1 mouse cellular context compared by ENCODE assay signal in the genomic region with DNA sequence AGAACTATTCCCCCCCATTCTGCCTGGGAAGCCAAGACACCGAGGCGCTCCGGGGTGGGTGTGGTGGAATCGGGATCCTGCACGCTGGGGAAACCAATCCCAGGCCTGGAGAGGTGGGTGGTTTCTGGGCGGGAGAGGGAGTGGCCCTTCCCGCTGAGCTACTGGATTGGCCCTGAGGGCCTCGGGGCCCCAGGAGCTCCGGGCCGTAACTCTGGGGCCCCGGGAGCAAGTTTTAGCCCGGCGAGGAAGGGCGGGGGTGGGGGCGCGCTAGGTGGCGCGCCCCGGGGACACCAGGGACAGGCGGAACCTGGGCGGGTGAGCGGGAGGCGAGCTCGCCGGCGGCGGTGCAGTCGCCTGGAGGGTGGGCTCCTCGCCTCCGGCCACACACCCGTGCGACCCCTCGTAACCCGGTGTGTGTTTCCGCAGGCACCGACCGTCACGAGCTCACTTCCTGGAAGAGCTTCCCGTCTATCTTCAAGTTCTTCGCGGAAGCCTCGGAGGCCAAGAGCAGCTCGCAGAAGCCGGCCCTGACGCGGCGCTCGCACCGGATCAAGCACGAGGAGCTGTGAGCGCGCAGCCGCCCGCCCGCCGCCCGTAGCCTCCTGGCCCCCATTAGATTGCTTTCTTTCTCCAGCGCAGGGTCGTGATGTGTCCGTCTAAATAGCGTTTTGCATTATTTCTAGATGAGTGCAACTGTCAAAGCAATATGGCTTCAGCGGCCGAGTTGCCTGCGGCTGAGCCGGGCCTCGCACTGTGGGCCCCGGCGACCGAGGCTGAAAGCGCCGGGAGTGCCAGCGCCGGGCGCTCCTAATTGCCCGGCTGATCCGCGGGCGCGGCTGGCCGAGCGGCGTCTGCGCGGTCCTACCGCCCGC.
TF ChIP-seq lines count a peak whose summit lies in the region.

No protein-coding gene starts in this region.

TF ChIP-seq in CH12.LX, 34 proteins besides CTCF, POLR2A, EP300 and RAD21 (continued from another document):
- no peak for TF ChIP-seq SMC3 (IDR thresholded peaks at IDR 0.05; ENCODE audit: low read depth, low read length)
- TF ChIP-seq ZC3H11A (IDR thresholded peaks at IDR 0.05; ENCODE audit: low read depth, low read length), result no peak
- TF ChIP-seq IRF4 (IDR thresholded peaks at IDR 0.05; ENCODE audit: low read depth, low read length), result no peak
- no peak for TF ChIP-seq NRF1 (IDR thresholded peaks at IDR 0.05; ENCODE audit: low read depth, low read length)
- TF ChIP-seq E2F4 (IDR thresholded peaks at IDR 0.05; ENCODE audit: insufficient replicate concordance, low read depth, low read length), result no peak
- no peak for TF ChIP-seq JUND (conservative IDR thresholded peaks at IDR 0.05; ENCODE audit: low read depth, low read length)
- peak; percentile 79 for TF ChIP-seq UBTF (IDR thresholded peaks at IDR 0.05; ENCODE audit: low read depth, low read length)
- no peak for TF ChIP-seq GABPA (IDR thresholded peaks at IDR 0.05; ENCODE audit: insufficient replicate concordance, low read depth, low read length)
- TF ChIP-seq NELFE (IDR thresholded peaks at IDR 0.05; ENCODE audit: low read depth, low read length), result no peak
- TF ChIP-seq TCF12 (IDR thresholded peaks at IDR 0.05; ENCODE audit: low read depth, low read length), result no peak
- TF ChIP-seq PAX5 (IDR thresholded peaks at IDR 0.05; ENCODE audit: low read length), result no peak
- TF ChIP-seq CHD2 (IDR thresholded peaks at IDR 0.05; ENCODE audit: low read length), result no peak
- no peak for TF ChIP-seq ZKSCAN1 (IDR thresholded peaks at IDR 0.05; ENCODE audit: borderline replicate concordance, low read depth, low read length)
- 0 out of 2 replicates have a peak, but pooled peaks have one; percentile 8 for TF ChIP-seq BHLHE40 (IDR thresholded peaks at IDR 0.05; ENCODE audit: low read depth, low read length)
- no peak for TF ChIP-seq ETS1 (conservative IDR thresholded peaks at IDR 0.05; ENCODE audit: low read depth, low read length)
- no peak for TF ChIP-seq POLR2AphosphoS2 (IDR thresholded peaks at IDR 0.05; ENCODE audit: low read depth, low read length)
- no peak for TF ChIP-seq KAT2A (IDR thresholded peaks at IDR 0.05; ENCODE audit: insufficient replicate concordance, low read length)
- TF ChIP-seq CHD1 (IDR thresholded peaks at IDR 0.05; ENCODE audit: low read depth, low read length), result no peak
- TF ChIP-seq USF1 (IDR thresholded peaks at IDR 0.05; ENCODE audit: low read depth, low read length), result no peak
- no peak for TF ChIP-seq MAFK (IDR thresholded peaks at IDR 0.05; ENCODE audit: insufficient replicate concordance, low read length)
- no peak for TF ChIP-seq ZMIZ1 (IDR thresholded peaks at IDR 0.05; ENCODE audit: low read depth, low read length)
